Mouse (Mus musculus) C2C12 (cell line): ENCODE data around the gene Dffa. TPM values are rescaled to one million over a fixed set of nuclear protein-coding genes. Genes with fewer than 3 reads are reported as not detected.

Experiments
- H3K27me3 ChIP-seq: one replicate; pipeline ENCODE4 v1.6.1; 2011; ENCODE audit not compliant: control insufficient read depth, insufficient read depth, insufficient read length
- H3K36me3 ChIP-seq: one replicate; pipeline ENCODE4 v1.6.1; 2011; ENCODE audit not compliant: control insufficient read depth, insufficient read depth
- H3K4me3 ChIP-seq: one replicate; pipeline ENCODE4 v1.5.1; 2011; ENCODE audit warnings: mild to moderate bottlenecking, control low read depth; ENCODE audit not compliant: poor library complexity, insufficient read depth, severe bottlenecking
- H3K79me2 ChIP-seq: one replicate; pipeline ENCODE4 v1.6.1; 2011; ENCODE audit not compliant: control insufficient read depth, insufficient read depth
- H3K79me3 ChIP-seq: one replicate; pipeline ENCODE4 v1.6.1; 2011; ENCODE audit warnings: low read depth, control low read depth
- H3ac ChIP-seq: one replicate; pipeline ENCODE3; 2011; ENCODE audit warnings: low read depth; ENCODE audit not compliant: control insufficient read depth, insufficient read length
- CEBPB ChIP-seq: IDR thresholded peaks from one replicate; pipeline ENCODE4 v1.6.1; 2011; ENCODE audit warnings: low read depth, mild to moderate bottlenecking, control low read depth, moderate library complexity
- CTCF ChIP-seq: IDR thresholded peaks from one replicate; pipeline ENCODE4 v1.5.1; 2011; ENCODE audit not compliant: control insufficient read depth, insufficient read depth, insufficient read length
- FOSL1 ChIP-seq: IDR thresholded peaks from one replicate; pipeline ENCODE4 v1.8.0; 2011; ENCODE audit warnings: mild to moderate bottlenecking, low read length; ENCODE audit not compliant: poor library complexity, insufficient read depth, severe bottlenecking
- MAX ChIP-seq: IDR thresholded peaks from one replicate; pipeline ENCODE4 v1.6.1; 2011; ENCODE audit warnings: mild to moderate bottlenecking, control low read depth
- MYOD1 ChIP-seq: IDR thresholded peaks from one replicate; pipeline ENCODE4 v1.6.1; 2011; ENCODE audit warnings: low read depth; ENCODE audit not compliant: control insufficient read depth, insufficient read length
- MYOG ChIP-seq: IDR thresholded peaks from one replicate; pipeline ENCODE4 v1.6.1; 2011; ENCODE audit not compliant: control insufficient read depth, insufficient read length; ENCODE audit errors: extremely low read depth
- USF1 ChIP-seq: IDR thresholded peaks from one replicate; pipeline ENCODE4 v1.6.1; 2011; ENCODE audit warnings: low read depth, mild to moderate bottlenecking, control low read depth, moderate library complexity
- polyA plus RNA-seq: library from polyadenylated mRNA; unstranded; fragments of >200 nt; fragmentation: generic; extraction: Trizol; gene quantifications from one replicate; pipeline ENCODE4 v1.2.1, GENCODE M21; 2012; ENCODE audit warnings: missing spikeins

Gene Dffa
- polyA plus RNA-seq, 1 experiment = 13.1 TPM

- peaks cover 8% of the 10 kb centered on the region for H3K79me3 ChIP-seq
- no peak overlapping the region for H3K4me3 ChIP-seq
- H3K36me3 ChIP-seq = peaks cover 3% of the 10 kb centered on the region
- TF ChIP-seq MAX (no peak), CTCF (no peak), USF1 (no peak)
- no peak overlapping the region for H3ac ChIP-seq
- H3K27me3 ChIP-seq = no peaks in the 10 kb centered on the region
- H3K79me2 ChIP-seq = peaks cover 42% of the 10 kb centered on the region
Observed at GRCm38 (mm10) chr4:149060621-149061431, 43.1 kb upstream of the Dffa start.

- peaks cover 8% of the 10 kb centered on the region for H3K79me3 ChIP-seq
- H3ac ChIP-seq = no peak overlapping the region
- H3K27me3 ChIP-seq = no peaks in the 10 kb centered on the region
- TF ChIP-seq MYOD1 = no peak
- no peak for TF ChIP-seq FOSL1
- TF ChIP-seq CTCF = no peak
- H3K79me2 ChIP-seq = peaks cover 42% of the 10 kb centered on the region
- H3K4me3 ChIP-seq = no peak overlapping the region
- peaks cover 3% of the 10 kb centered on the region for H3K36me3 ChIP-seq
Observed at GRCm38 (mm10) chr4:149061432-149061718, 42.6 kb upstream of the Dffa start.

- H3K4me3 ChIP-seq = no peak overlapping the region
- peaks cover 42% of the 10 kb centered on the region for H3K79me2 ChIP-seq
- TF ChIP-seq MAX (no peak), CEBPB (no peak)
- peaks cover 4% of the 10 kb centered on the region for H3K79me3 ChIP-seq
- H3ac ChIP-seq = no peak overlapping the region
- H3K36me3 ChIP-seq = peaks cover 10% of the 10 kb centered on the region
- H3K27me3 ChIP-seq = no peaks in the 10 kb centered on the region
Observed at GRCm38 (mm10) chr4:149062406-149063318, 41.3 kb upstream of the Dffa start.

GRCm38 (mm10) chr4:149064061-149064854 is 39.7 kb upstream of the Dffa start:
- Histone ChIP-seq H3K27me3 (no peaks in the 10 kb centered on the region), H3K36me3 (peaks cover 14% of the 10 kb centered on the region), H3K79me3 (peaks cover 3% of the 10 kb centered on the region), H3K4me3 (no peak overlapping the region), H3K79me2 (peaks cover 34% of the 10 kb centered on the region), H3ac (no peak overlapping the region)
- TF ChIP-seq MAX = no peak
- no peak for TF ChIP-seq FOSL1
- TF ChIP-seq CEBPB = no peak
- TF ChIP-seq CTCF = no peak
- no peak for TF ChIP-seq MYOD1
- TF ChIP-seq USF1 = no peak
- TF ChIP-seq MYOG = no peak

- Histone ChIP-seq H3K79me2 (peaks cover 13% of the 10 kb centered on the region), H3K79me3 (peaks cover 3% of the 10 kb centered on the region), H3K4me3 (no peak overlapping the region), H3K27me3 (no peaks in the 10 kb centered on the region), H3K36me3 (peaks cover 15% of the 10 kb centered on the region), H3ac (no peak overlapping the region)
- TF ChIP-seq CEBPB (no peak), MAX (no peak), MYOD1 (no peak), MYOG (no peak), FOSL1 (no peak), CTCF (no peak), USF1 (no peak)
Observed at GRCm38 (mm10) chr4:149066672-149067551, 37.0 kb upstream of the Dffa start.
